Mouse (Mus musculus) granulocyte monocyte progenitor cell, adult 5-6 weeks (primary cell): ENCODE results near the gene Astn1. TPM values are rescaled to one million over a fixed set of nuclear protein-coding genes. Genes with fewer than 3 reads are reported as not detected.

ENCODE experiments used
- ATAC-seq: replicated peaks from 2 replicates; pipeline ENCODE4 v1.8.0; 2016; ENCODE audit warnings: mild to moderate bottlenecking, moderate TSS enrichment, inconsistent platforms; ENCODE audit not compliant: poor library complexity, severe bottlenecking
- total RNA-seq, 2 experiments: library from RNA; stranded (forward) in 1 of 2; stranded (reverse) in 1 of 2; fragments of 200-712, 200-1000 nt in 1 of 2; fragments of >200 nt in 1 of 2; fragmentation: Nextera tagmentation in 1 of 2; gene quantifications; 2 replicates each; pipeline ENCODE4 v1.2.3; 2014 to 2017

The Astn1 gene
- total RNA-seq, 2 experiments from 2014 or later = not detected

- no peak for ATAC-seq
These were observed 49.1 kb downstream of the Astn1 start for GRCm38 (mm10) chr1:158411146-158411545.

DNA sequence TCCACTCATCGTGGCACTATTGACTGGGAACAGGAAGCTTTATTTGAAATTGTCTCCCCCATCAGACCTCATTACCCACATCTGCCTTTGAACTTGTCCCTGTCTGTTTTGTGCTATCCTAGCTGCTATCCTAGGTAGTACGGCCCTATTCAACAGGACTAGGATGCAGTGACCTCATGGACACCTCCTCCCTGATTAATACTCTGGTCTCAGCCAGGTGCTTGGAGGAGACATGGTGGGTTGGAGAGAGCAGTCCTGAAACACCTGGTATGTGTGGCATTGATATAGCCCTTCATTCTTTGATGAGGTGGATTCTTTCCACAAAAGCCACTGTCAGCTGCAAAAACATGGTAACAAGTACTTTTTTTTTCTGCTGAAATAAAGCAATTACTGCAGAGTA is 52.1 kb downstream of the Astn1 start:
- ATAC-seq = no peak

DNA sequence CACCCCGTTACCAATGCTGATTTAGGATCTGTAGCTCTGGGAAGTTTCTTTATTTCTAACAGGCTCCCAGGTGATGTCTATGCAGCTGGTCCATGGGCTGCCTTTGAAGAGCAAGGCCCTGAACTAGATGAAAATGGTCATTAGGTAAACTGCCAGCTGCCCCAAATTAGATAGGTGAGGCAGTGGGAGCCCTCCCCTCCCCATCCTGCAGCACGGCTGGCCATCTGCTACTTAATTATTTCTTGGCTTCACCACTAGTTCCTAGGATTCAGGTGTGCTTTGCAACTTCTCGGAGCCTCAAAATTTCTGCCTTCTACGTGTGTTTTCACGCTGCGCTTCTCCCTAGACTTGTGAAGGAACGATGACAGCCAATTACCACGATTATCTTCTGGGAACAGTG is 59.4 kb downstream of the Astn1 start:
- ATAC-seq = no peak

- no peak for ATAC-seq
These were observed 60.7 kb downstream of the Astn1 start for GRCm38 (mm10) chr1:158422739-158423138.

DNA sequence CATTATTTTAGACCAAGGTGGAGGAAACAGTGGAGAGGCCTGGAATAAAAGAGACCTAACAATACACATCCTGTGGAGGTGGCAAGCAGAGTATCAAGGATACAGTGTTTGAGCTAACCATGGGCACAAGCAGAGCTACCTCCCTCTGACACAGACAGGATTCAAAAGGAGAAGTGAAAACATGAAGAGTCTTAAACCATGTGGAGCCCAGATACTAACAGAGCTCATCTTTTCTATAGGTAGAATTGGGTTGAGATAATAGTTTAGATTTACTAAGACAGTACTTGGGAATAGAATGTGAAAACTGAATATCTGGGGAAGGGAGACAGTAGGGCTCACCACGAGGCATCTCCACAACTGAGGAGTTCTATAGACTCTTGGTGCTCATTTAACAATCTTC is 84.0 kb downstream of the Astn1 start:
- no peak for ATAC-seq

DNA sequence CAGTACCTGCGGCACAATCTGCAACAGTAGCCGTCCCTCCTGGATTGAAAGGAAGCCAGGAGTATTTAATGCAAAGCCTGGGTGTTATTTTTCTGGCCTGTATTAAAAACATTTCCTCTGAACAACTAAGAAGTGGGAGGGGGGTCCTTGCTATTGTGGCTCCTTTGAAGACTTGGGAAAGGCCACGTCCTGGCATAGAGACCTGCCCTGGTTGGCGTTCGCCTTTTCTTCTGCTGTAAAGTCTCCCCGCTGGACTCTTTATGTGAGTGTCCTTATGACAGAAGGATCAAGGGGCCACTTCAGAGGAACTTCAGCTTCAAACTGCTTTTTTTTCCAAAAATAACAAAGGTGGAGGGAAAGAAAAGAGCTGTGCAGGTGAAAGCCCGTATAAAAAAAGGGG is 85.9 kb downstream of the Astn1 start:
- ATAC-seq = no peak

DNA sequence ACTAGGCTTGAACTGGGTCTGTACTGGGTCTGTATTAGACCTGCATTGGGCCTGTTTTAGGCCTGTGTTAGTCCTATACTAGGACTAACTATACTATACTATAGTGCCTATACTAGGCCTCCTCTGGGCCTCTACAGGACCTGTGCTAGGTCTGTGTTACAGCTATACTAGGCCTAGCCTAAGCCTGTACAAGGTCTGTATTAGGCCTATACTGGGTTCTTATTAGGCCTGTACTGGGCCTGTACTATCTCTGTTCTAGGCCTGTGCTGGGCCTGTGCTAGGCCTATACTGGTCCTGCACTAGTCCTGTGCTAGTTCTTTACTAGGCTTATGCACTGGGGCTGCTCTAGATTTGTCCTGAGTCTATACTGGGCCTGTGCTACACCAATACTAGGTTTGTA is 90.6 kb downstream of the Astn1 start:
- no peak for ATAC-seq

DNA sequence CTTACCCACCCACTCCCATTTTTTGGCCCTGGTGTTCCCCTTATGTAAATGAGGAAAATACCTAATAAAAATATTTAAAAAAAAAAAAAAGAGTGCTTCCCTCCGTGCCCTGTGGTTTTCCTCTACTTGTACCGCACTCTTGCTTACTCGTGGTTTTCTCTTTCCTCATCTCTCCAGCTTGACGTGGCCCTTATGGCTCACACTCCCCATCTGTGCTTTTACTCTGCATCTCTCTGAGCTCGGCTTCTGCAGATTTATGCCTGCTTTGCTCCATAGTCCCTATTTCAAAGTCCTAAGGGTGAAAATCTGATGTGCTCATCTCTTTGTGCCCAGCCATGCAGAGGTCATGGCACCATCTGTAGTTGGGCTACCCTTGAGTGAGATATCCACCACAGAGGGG is 91.5 kb downstream of the Astn1 start:
- no peak for ATAC-seq

DNA sequence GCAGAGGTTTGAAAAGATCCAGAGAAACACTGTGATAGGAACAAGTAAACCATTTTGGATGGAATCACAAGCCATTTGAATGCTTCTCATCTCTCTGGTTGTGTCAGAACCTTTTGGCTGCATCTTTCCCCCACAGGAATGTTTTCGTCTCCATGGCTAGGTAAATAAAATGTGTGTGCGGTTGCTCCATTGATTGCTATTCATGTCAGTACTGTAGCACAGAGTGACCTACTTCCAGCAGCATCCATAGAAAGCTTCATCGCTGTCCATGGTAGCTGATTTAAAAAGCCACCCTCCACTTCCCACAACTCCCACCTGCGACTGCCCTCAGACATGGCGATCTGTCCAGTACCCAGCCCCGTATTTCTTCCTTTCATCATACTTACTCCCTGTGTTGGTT is 101.9 kb downstream of the Astn1 start:
- ATAC-seq = no peak

DNA sequence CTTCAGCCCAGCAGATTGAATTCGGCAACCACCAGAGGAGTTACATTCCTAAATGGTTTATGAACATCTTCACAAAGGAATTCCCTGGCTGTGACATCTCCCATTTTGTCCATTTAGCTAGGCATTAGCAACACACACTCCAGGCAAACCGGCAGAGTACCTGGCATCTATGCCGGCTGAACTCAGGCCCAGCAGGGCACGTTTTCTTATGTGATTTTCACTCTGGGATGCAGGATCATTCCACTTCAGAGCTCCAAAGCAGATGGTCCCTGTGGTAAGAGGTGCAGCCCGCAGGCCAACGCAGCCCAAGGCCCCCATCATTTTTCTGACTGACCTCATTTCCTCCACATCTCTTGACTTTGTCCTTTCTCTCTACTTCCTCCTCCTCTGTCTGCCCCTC is 103.2 kb downstream of the Astn1 start:
- ATAC-seq = no peak

DNA sequence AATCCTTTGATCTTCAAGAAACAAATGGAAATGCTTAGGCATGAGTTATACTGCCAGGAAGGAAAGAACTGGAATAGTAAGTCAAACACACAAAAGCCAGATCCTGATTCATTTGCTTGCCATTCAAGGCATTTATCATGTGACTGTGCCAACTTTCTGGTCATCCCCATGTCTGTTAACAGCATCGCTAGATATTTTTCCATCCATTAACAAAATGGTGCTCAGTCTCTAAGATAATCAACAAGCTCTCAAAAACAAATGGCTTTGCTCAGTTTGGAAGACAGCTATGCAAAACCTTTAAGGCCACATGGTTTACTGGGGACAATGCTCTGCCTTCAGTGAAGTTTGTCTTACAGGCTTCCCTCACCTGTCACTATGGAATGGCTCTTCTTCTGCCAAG is 115.8 kb downstream of the Astn1 start:
- ATAC-seq = no peak

- no peak for ATAC-seq
These were observed 118.2 kb downstream of the Astn1 start for GRCm38 (mm10) chr1:158480285-158480684.

GRCm38 (mm10) chr1:158483733-158484132 is 121.7 kb downstream of the Astn1 start:
- no peak for ATAC-seq

DNA sequence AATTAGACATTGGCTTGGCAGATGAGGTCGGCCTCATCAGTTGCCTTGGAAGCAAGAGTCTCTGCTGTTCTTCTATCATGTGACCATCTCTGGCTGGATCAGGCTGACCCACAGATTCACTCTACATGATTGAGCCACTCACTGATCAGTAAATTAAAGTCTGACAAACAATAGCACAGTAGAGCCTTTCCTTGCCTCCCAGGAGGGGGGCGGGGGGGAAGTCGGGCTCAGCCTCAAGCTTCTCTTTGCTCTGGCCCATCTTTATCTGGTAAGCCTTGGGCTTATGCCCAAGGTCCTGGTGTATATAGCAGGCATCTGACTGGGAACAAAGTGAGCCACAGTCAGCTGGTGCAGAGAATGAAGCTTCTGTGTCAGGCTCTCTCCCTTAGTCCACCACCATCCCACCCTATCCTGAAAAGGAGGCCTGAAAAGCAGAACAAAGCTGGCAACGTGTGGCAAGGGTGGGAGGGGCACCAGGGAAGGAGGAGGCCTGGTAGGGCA is 127.5 kb downstream of the Astn1 start:
- no peak for ATAC-seq

DNA sequence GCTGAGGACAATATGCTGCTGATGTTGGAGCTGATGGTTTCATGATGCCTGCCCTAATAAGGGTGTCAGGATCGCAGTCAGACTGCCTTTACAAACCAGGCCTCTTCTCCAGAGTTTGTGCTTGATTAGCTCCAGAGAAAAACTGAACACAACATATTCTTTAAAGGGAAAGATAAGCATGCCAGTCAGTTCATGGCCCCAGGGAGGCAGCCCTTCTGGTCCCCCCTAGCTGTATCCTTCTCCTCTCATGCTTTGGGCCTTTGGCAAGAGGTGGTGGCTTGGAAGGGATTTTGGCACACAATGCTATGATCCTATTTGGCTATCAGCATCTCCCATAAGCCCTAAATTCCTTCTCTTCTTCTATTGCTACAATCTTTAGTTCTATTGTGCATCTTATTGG is 128.1 kb downstream of the Astn1 start:
- no peak for ATAC-seq

DNA sequence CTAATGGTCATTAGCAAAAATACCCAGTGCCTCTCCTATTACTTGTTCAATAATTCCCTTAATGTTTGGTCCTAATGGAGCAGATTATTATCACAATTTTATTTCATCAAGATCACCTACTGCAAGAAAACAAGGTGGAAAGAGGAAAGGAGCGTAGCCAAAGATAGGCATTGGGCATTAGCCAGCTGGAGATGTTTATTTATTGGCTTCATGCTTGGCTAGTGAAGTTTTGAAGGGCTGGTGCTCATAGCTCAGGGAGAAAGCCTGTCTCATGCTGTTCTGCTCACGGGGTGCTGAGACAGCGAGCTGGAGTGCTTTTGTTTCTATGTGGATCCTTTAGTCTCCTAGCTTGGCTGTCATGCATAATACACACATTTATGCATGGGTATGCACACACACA is 131.2 kb downstream of the Astn1 start:
- ATAC-seq = no peak

- no peak for ATAC-seq
These were observed 138.1 kb downstream of the Astn1 start for GRCm38 (mm10) chr1:158500140-158500539.

- ATAC-seq = no peak
These were observed 138.9 kb downstream of the Astn1 start for GRCm38 (mm10) chr1:158501019-158501418.

DNA sequence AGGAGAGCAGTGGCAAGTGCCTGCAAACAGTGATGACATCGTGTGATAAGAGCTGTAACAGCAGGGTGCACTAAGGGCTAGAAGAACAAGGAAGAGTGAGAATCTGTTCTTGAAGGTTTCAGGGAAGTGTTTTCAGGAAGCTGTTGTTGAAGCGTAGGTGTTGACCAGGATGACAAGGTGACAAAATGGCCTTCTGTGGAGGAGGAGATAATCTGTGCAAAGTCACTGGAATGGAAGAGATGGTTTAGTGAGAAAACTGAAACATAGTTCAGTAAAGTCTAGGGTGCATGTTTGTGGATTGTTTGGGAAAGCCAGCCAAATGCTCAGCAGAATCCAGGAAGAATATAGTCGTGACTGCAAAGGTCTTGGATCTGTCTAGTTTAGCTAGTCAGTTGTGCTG is 145.5 kb downstream of the Astn1 start:
- ATAC-seq = no peak

GRCm38 (mm10) chr1:158509112-158509855 is 147.2 kb downstream of the Astn1 start:
- ATAC-seq = no peak

DNA sequence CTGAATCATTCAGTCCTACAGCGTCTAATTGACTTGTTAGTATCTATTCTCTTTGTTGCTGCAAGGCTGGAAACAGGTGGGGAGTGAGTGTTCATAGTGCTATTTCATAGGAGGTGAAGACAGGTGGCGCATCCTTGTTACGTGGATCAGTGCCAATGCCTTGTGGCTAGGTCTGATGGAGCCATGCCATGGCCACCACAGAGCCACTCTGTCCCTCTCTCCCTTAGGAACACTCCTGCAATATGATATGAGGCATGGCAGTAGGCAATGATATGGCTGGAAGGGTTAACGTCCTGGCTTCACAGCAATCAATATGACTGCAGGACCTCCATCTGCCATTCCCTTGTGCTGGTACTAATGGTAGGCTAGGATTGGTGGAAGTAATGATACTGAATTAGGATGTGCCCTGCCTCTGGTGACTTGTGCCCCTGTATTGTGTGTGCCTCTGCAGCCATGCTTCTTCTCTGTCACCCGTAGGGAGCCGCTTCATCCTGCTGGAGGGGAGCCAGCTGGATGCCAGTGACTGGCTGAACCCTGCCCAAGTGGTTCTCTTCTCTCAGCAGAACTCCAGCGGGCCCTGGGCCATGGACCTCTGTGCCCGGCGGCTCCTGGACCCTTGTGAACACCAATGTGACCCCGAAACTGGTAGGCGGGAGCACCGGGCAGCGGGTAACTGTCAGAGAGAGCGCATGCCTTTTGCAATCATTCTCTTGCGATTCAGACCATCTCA is 148.6 kb downstream of the Astn1 start:
- no peak for ATAC-seq

DNA sequence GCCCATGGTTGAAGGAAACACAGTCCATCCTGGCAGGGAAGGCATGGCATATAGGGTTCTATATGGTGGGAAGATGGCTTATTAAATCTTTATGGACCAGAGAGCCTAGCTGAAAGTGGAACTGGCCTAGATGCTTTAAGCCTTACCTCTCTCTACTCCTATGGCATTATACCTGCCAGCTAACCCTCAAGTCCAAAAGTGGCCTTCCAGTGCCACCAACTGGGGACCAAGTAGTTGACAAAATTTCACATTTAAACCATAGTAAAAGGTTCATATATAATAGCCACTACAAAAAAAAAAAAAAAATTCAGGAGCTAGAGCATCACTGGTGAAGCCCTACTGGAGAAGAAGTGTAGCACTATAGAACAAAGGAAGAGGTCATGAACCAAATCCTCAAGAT is 150.0 kb downstream of the Astn1 start:
- ATAC-seq = no peak
